Mouse (Mus musculus): Measurements from ENCODE around the gene Rrp1b.
A peak's percentile ranks its signal among the peaks of the same experiment; 100 is the strongest.
"Not testable (repeated sequence)": the region's sequence is repeated elsewhere in the genome, so short reads cannot be mapped to it uniquely, and the experiment has no call there.

Rrp1b gene

DNA sequence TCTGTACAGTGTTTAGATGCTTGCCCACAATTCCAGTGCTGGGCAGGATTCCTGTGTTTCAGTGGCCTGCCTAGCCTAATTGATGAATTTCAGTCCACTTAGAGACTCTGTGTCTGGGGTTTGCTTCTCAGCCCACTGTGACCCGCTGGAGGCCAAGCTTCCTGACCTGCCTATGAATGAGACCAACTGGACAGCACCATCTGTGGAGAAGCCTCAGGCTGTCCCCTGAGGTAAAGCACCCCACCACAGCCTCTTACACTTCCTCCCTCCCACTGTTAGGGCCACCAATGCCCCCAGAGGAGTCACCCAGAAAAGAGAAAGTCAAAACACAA lies 55.1 kb downstream of the Rrp1b start:
- DNase-seq (ENCODE audit: low spot score), result no peak

DNA sequence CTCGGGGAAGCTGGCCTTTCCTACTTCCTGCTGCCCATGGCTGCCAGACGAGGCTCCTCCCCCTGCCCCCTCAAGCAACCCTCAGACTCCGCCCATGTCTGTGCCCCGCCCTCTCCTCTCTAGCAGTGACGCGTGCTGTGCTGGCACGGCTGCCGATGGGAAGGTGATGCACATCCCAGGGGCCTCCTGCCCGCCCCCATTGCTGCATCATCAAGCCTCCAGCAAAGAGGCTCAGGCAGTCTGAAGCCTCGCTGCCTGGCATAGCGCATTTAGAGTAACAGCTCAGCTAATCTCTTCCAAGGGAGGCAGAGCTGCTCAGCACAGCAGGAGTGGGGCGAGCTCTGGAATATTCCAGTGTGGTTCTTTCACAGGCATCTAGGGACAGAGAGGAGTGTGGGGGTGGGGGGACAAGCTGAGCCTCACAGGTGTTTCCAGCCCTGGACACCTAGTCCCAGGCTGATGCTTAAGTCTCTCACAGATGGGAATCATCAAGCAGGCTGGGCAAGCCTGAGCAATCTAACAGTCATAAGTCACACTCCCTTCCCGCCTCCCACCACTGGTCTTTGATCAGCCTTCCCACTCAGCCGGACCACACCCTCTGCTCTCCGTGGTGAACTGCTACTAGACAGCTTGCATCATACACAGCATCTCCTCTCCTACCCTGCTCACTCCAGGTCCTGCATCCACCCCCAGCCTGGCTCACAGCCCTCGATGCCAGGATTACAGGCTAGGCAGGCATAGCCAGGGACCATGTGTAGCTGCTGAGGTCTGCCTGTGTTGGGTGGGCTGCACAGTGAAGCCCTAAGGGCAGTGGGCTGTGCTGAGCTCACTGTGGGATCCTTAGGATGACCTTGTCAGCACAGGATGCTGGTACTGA lies 55.7 kb downstream of the Rrp1b start:
- peak; percentile 67 for DNase-seq (ENCODE audit: low spot score)

DNA sequence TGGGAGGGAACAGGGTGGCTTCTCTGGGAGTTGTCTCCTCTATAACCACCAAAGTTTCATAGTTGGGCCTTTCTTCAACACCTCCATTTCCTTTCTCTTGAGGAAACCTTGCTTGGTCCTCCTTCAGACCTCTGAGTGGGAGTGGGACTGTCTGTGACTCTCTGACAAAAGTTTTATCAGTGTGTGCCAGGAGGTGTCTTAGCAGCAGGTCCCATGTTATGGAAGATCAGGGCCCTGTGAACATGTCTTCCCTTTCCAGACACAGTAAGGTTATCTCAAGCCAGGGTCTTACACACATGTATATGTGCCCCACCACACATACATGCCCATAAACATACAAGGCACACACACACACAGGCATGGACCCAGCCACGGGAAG lies 56.3 kb downstream of the Rrp1b start:
- no peak for DNase-seq (ENCODE audit: low spot score)

DNA sequence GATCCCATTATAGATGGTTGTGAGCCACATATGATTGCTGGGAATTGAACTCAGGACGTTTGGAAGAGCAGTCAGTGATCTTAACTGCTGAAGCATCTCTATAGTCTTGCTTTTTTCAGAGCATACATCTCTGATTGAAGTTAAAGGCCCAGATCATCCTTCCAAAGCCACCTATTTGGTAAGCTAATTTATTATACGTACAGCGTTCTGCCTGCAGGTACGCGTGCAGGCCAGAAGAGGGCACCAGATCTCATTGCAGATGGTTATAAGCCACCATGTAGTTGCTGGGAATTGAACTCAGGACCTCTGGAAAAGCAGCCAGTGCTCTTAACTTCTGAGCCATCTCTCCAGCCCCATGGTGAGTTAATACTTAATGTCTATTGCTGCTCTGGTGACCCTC lies 57.0 kb downstream of the Rrp1b start:
- DNase-seq (ENCODE audit: low spot score), result no peak

DNA sequence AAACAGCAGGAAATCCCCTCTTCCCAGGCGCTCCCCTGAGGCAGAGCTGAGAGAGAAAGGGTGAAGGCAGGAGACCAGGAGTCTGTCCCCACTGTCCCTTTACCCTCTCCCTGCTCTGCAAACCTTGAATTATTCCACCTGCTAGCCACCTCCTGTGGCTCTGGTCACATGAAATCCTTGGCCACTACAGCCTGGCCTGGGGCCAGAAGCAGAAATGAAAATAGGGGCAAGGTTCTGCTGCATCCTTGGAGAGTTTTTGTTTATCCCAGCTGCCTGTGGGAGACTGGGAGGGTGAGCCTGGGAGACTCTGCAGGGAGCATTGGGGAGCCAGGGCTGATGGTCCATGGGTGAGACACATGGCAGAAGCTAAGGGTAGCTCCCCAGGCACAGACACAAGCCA lies 61.8 kb downstream of the Rrp1b start:
- DNase-seq (ENCODE audit: low spot score), result no peak

DNA sequence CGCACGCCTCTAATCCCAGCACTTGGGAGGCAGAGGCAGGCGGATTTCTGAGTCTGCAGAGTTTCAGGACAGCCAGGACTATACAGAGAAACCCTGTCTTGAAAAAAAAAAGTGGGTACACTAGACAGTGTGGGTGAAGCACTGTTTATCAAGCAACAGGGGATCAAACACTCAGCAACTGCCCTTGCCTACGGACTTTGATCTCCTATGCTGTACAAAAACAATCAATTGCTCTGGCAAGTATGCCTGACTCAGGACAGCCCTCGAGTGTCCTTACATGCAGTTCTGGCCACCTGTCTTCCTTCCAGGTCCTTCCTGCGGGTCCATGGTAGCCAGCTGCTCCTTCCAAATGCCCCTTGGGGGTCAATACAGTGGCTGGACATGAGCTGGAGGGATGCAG lies 63.0 kb downstream of the Rrp1b start:
- DNase-seq (ENCODE audit: low spot score), result not testable (repeated sequence)

DNA sequence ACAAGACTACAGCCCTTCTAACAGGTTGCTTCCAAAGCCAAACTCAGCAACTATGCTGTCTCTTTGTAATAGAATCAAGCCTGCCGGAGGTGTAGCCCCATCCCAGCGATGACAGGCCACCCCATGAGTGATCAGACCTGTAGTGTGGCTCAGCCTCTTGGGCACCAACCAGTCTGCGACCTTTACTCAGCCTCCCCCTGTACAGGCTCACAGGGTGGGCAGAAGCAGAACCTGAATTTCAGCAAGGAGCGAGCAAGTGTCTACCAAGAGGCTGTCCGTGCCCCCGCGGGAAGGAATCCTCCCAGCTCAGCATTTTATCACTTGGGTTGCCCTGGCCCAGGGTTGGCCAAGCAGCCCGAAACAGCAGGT lies 63.7 kb downstream of the Rrp1b start:
- no peak for DNase-seq (ENCODE audit: low spot score)

DNA sequence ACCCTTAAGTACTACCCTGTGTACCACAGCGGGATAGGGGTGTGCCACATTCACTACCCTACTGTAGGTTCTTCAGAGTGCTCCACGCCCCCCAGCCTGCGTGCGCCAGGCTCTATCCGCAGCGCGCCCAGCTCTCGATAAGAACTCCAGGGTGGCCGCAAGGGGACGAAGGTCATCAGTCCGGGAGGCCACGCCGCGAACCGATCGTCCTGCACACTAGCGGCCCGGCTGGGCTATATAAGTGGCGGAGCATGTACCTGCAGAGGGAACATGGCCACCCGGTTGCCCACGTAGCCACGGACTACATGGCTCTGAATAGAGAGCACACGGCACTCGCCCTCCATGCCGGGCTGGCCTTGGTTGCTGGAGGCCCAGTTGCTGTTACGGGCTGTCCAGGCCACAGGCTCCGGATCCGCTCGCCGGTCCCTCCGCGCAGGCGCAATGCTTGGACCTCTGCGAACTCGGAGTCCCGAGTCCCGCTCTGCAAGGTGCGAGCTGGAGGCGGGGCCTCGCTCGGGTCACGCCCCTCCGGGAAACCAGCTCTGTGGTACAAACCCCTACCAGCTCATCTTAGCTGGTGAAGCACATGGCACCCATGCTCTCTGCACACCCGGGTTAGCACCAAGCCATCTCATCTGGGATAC lies 64.2 kb downstream of the Rrp1b start:
- peak; percentile 72 for DNase-seq (ENCODE audit: low spot score)

DNA sequence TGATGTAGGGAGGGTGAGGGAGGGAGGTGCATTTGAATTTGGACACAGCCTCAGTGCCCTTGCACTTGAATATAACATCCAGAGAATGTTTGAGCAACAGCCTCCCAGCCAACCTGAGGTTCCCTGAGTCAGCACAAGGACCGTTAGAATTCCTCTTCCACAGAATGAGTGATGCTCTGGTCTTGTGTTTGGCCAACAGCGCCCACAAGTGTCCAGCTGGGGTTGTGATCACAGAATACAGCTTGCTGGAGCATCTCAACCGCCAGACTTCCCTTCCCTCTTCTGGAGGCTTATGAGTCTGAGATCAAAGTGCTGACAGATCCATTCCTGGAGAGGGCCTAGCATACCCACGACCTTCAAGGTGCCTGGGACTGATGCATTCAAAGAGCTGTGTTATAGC lies 67.2 kb downstream of the Rrp1b start:
- no peak for DNase-seq (ENCODE audit: low spot score)

DNA sequence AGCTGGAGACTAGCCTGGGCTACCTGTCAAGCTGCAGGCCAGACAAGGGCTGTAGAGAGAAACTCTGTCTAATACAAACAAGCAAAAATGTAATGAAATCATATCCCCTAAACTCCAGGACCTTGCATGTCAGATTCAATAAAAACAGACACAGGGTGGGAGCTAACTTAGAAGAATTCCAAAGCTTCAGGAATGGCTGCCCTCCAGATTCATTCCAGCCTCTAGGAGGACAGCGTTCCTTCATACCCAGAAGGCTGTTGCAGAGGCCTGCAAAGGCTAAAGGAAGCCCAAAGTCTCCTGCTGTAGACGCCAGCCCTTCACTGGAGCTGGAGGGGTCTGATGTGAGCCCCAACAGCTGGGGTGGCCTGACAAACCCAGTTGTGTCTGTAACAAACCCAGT lies 70.5 kb downstream of the Rrp1b start:
- no peak for DNase-seq (ENCODE audit: low spot score)

DNA sequence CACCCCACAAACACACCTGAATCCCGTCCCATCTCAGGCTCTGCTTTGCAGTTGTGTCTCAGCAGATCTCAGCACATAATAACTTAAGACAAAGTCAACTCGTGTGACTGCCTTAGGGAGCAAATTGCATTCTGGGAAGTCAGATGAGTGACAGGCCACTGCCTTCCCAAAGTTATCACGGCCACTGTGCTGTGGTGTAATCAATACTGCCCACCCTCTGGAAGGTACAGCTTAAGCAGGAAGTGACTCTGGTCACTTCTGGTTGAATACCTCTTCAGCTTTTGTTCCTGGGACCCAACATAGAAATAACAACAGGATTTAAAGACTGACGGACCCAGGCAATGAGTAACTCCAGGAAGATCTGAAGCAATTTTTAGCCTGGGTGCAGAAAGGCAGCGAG lies 72.0 kb downstream of the Rrp1b start:
- no peak for DNase-seq (ENCODE audit: low spot score)

DNA sequence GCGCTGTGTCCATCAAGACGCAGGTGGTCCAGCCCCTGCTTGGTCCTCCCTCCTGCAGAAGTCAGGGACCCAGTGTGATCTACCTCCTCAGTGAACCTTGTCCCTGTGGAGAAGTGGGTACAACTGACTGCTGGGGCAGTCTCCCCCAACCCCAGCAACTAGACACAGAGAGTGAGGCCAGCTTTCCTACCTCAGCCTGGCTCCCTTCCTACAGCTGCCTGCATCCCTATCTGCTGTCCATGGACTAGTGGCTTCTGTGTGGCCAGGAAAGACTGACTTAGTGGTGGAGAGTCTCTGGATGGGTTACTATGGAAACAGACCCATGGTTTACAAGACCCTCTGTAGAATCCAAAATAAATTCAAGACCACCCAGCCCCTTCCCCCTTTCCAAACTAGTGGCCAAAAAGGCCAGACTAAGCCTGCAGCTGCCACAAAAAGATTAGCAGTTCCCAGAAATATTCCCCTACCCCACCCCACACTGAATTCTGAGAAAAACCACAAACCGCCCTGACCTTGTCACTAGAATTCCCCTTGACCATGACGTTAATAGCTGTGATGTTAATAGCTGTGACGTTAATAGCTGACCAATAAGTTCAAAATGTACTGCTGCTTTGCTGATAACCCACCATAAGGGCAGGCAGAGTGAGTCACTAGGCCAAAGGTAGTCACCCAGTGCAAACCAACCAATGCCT lies 72.6 kb downstream of the Rrp1b start:
- not testable (repeated sequence) for DNase-seq (ENCODE audit: low spot score)

DNA sequence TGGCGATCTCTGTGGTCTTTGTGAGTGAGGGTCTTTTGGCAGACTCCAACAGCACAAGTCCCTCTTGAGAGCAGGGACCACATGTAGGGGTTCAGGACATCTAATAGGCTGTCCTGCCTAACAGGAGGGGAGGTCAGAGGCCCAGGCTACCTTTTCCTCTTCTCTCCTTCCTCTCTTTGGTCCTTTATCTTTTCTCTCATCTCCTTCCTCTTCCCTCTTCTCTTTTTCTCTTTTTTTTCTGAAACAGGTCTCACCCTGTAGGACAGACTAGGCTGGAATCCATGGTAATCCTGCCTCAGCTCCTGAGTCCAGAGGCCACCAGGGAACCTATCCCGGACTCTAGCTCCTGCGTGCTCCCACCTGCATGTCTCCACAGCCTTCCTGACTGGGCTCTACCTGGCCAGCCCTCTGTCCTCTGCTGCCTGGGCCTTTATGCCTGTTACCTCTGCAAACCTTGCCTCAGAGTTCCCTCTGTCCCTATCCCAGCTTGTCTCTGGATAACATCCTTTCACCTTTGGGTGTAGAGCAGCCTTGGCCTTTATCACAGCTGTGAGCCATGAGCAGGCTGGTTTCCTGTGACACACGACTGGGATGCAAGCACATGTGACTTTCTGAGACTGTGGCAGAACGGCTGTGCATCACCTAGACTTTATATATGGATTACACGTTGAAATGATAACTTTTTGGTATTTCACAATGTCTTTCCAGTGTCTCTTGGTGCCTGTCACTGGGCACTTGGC lies 73.5 kb downstream of the Rrp1b start:
- no peak for DNase-seq (ENCODE audit: low spot score)

DNA sequence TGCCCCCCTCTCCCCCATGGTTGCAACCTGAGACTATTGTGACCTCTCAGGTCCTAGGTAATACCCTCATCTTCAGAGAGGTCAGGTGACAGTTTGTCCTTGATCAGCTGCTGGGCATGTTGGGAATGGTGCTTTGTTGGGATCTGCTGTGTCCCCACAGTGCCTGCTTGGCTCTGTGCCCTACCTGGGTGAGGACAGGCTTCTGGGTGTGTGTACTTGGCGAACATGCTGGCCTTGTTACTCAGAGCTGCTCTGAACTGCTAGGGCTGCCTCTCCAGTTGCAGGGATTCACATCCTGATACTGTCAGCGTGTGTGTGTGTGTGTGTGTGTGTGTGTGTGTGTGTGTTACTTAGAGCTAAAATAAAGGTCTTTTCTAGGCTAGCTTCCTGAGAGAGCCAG lies 74.5 kb downstream of the Rrp1b start:
- peak; percentile 53 for DNase-seq (ENCODE audit: low spot score)

DNA sequence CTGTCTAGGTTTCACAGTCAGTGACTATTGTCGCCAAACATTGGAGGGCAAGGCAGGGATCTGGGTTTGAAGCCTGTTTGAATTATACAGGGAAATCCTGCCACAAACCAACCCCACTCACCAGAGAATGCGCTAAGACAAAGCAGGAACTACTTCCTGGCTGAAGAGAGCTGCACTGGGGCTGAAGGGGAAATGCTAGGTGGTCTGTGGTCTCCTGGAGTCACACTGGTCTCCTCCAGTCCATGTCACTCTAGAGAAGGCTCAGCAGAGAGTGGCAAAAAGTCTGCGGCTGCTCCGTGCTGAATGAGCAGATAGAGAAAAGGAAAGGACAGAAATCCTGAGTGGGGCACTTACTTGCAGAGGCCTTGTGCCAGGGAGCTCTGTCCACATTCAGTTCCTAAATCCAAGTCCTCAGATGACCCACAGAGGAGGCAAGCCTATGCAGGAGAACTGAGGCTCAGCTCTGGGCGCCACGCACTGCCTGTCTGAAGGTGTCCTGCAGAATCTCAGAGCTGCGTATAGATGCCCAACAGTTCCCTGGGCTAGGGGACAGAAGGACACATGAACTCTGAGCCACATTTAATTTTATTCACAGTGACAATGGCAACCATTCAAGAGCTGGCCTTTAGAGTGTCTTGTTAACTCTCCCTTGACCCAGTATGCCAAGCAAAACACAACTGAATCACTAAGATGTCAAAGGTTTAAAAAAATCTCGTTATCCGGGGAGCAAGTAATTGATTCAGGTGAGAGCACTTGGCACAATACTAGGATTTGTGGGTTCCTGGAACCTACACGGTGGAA lies 75.3 kb downstream of the Rrp1b start:
- DNase-seq (ENCODE audit: low spot score), result no peak
